Mouse (Mus musculus): Measurements from ENCODE around the gene Pfn3. TPM values are rescaled to one million over a fixed set of nuclear protein-coding genes. Genes with fewer than 3 reads are reported as not detected.

The Pfn3 gene
- total and polyA plus RNA-seq, 3 experiments: not detected

GRCm38 (mm10) chr13:55371007-55371681 lies 43.9 kb downstream of the Pfn3 start:
- Histone ChIP-seq H3K4me3 (replicated peaks in 1 of 3; ENCODE audit: low read depth in 2 of 3, low read length in 2 of 3, poor library complexity in 1 of 3) (no peak overlapping the region), H3K9ac (ENCODE audit: insufficient read depth, low read depth) (no peak overlapping the region), H3K36me3 (replicated peaks in 1 of 2; ENCODE audit: control insufficient read depth in 1 of 2, insufficient read depth in 1 of 2, low read length in 1 of 2) (peaks cover 0 to 5% of the 10 kb centered on the region in 2 experiments), H3K9me3 (replicated peaks; ENCODE audit: low read length) (no peaks in the 10 kb centered on the region), H3K4me2 (ENCODE audit: insufficient read depth, low read depth, poor library complexity, severe bottlenecking) (no peak overlapping the region), H3K27me3 (replicated peaks) (no peaks in the 10 kb centered on the region), H3K4me1 (ENCODE audit: control insufficient read depth in 1 of 2, insufficient read depth in 2 of 2) (peaks cover 22 to 61% of the 10 kb centered on the region in 2 experiments), H3K27ac (ENCODE audit: insufficient read depth, low read depth) (no peak overlapping the region), H3K79me2 (replicated peaks; ENCODE audit: control insufficient read depth, extremely low read depth, insufficient read depth, poor library complexity, severe bottlenecking) (no peaks in the 10 kb centered on the region)
- in situ Hi-C loops (cut with MboI; ENCODE audit: low pct_ligation_motif_present, low pct_unique_long_range_greater_than_20kb, low sequenced_read_pairs): no loop called here
- no peak for DNase-seq (ENCODE audit: extremely low read depth)
- dilution Hi-C loops (cut with MboI; ENCODE audit: extremely low pct_ligation_motif_present, extremely low pct_unique_long_range_greater_than_20kb, low sequenced_read_pairs): no loop called here
- TF ChIP-seq EP300 (IDR thresholded peaks at IDR 0.05; ENCODE audit: low read length): no peak
- no peak for TF ChIP-seq SIN3A (IDR thresholded peaks at IDR 0.05; ENCODE audit: low read length)
- no peak for TF ChIP-seq JUND (conservative IDR thresholded peaks at IDR 0.05; ENCODE audit: low read depth, low read length)
- TF ChIP-seq TBP (conservative IDR thresholded peaks at IDR 0.05; ENCODE audit: low read depth, low read length): no peak

DNA sequence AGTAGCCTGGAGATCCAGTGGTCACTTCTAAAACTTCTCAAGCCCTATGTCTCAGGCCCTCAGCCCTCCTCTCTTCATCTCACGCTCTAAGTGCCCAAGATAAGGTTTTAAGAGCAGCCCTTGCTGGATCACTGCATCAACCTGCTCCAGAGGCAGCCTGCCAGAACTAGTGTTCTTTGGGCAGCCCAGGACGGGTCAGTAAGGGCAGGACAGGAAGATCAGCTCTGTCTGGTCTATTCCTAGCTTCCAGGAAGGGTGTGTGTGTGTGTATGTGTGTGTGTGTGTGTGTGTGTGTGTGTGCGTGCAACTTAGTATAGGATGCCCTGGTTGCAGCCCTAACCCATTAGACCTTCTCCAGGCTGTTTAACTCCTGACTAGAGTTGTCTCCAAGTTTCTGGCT lies 44.8 kb downstream of the Pfn3 start:
- Histone ChIP-seq H3K4me1 (ENCODE audit: control insufficient read depth in 1 of 2, insufficient read depth in 2 of 2) (peaks cover 22 to 61% of the 10 kb centered on the region in 2 experiments), H3K9me3 (replicated peaks; ENCODE audit: low read length) (no peaks in the 10 kb centered on the region), H3K36me3 (replicated peaks in 1 of 2; ENCODE audit: control insufficient read depth in 1 of 2, insufficient read depth in 1 of 2, low read length in 1 of 2) (peaks cover 0 to 3% of the 10 kb centered on the region in 2 experiments), H3K4me3 (replicated peaks in 1 of 3; ENCODE audit: low read depth in 2 of 3, low read length in 2 of 3, poor library complexity in 1 of 3) (peak overlapping the region; percentile 55 to 65 (median 62)), H3K4me2 (ENCODE audit: insufficient read depth, low read depth, poor library complexity, severe bottlenecking) (peak overlapping the region; percentile 48), H3K27ac (ENCODE audit: insufficient read depth, low read depth) (no peak overlapping the region), H3K27me3 (replicated peaks) (no peaks in the 10 kb centered on the region), H3K79me2 (replicated peaks; ENCODE audit: control insufficient read depth, extremely low read depth, insufficient read depth, poor library complexity, severe bottlenecking) (no peaks in the 10 kb centered on the region), H3K9ac (ENCODE audit: insufficient read depth, low read depth) (peak overlapping the region; percentile 37)
- no peak for DNase-seq (ENCODE audit: extremely low read depth)
- dilution Hi-C loops (cut with MboI; ENCODE audit: extremely low pct_ligation_motif_present, extremely low pct_unique_long_range_greater_than_20kb, low sequenced_read_pairs) (no loop called here), in situ Hi-C loops (cut with MboI; ENCODE audit: low pct_ligation_motif_present, low pct_unique_long_range_greater_than_20kb, low sequenced_read_pairs) (no loop called here)
- TF ChIP-seq POLR2A (IDR thresholded peaks at IDR 0.05; ENCODE audit: low read depth, low read length) (no peak), USF2 (conservative IDR thresholded peaks at IDR 0.05; ENCODE audit: low read depth, low read length) (no peak)

GRCm38 (mm10) chr13:55369531-55370114 lies 45.4 kb downstream of the Pfn3 start, which contains the start of gene Rgs14:
TSS of gene Rgs14 (plus strand) at chr13:55369732.
- Histone ChIP-seq H3K9me3 (replicated peaks; ENCODE audit: low read length) (no peaks in the 10 kb centered on the region), H3K27ac (ENCODE audit: insufficient read depth, low read depth) (peak within 1 kb of the TSS; percentile 29; the same call in 1 of the 2 replicates), H3K4me3 (replicated peaks in 1 of 3; ENCODE audit: low read depth in 2 of 3, low read length in 2 of 3, poor library complexity in 1 of 3) (peak within 1 kb of the TSS; percentile 55 to 65 (median 62)), H3K4me2 (ENCODE audit: insufficient read depth, low read depth, poor library complexity, severe bottlenecking) (peak within 1 kb of the TSS; percentile 53), H3K36me3 (replicated peaks in 1 of 2; ENCODE audit: control insufficient read depth in 1 of 2, insufficient read depth in 1 of 2, low read length in 1 of 2) (peaks cover 0 to 3% of the 10 kb centered on the region in 2 experiments), H3K27me3 (replicated peaks) (no peaks in the 10 kb centered on the region), H3K79me2 (replicated peaks; ENCODE audit: control insufficient read depth, extremely low read depth, insufficient read depth, poor library complexity, severe bottlenecking) (no peaks in the 10 kb centered on the region), H3K9ac (ENCODE audit: insufficient read depth, low read depth) (peak within 1 kb of the TSS; percentile 37), H3K4me1 (ENCODE audit: control insufficient read depth in 1 of 2, insufficient read depth in 2 of 2) (peaks cover 22 to 61% of the 10 kb centered on the region in 2 experiments)
- dilution Hi-C loops (cut with MboI; ENCODE audit: extremely low pct_ligation_motif_present, extremely low pct_unique_long_range_greater_than_20kb, low sequenced_read_pairs) (no loop called here), in situ Hi-C loops (cut with MboI; ENCODE audit: low pct_ligation_motif_present, low pct_unique_long_range_greater_than_20kb, low sequenced_read_pairs) (no loop called here)
- DNase-seq (ENCODE audit: extremely low read depth): peak; percentile 85
- no peak for TF ChIP-seq JUN (IDR thresholded peaks at IDR 0.05; ENCODE audit: insufficient read depth, low read depth, low read length)
- 0 out of 2 replicates have a peak, but pooled peaks have one; percentile 22 for TF ChIP-seq ETS1 (conservative IDR thresholded peaks at IDR 0.05; ENCODE audit: low read depth, low read length)
- peak; percentile 86 for TF ChIP-seq MXI1 (IDR thresholded peaks at IDR 0.05; ENCODE audit: low read depth, low read length)
- no peak for TF ChIP-seq CTCF (conservative IDR thresholded peaks at IDR 0.05 in 1 of 2, IDR thresholded peaks at IDR 0.05 in 1 of 2; ENCODE audit: low read depth in 2 of 2, low read length in 2 of 2)
- no peak for TF ChIP-seq CHD1 (IDR thresholded peaks at IDR 0.05; ENCODE audit: low read depth, low read length)
- peak; percentile 59 for TF ChIP-seq BHLHE40 (IDR thresholded peaks at IDR 0.05; ENCODE audit: low read depth, low read length)
- TF ChIP-seq POLR2A (IDR thresholded peaks at IDR 0.05; ENCODE audit: low read depth, low read length): peak; percentile 71
- TF ChIP-seq PAX5 (IDR thresholded peaks at IDR 0.05; ENCODE audit: low read length): no peak
- TF ChIP-seq ZKSCAN1 (IDR thresholded peaks at IDR 0.05; ENCODE audit: borderline replicate concordance, low read depth, low read length): no peak
- TF ChIP-seq MAX (IDR thresholded peaks at IDR 0.05; ENCODE audit: low read length): peak; percentile 72; the same call in 1 of the 2 replicates
- TF ChIP-seq CHD2 (IDR thresholded peaks at IDR 0.05; ENCODE audit: low read length): peak; percentile 62; the same call in 1 of the 2 replicates
- no peak for TF ChIP-seq USF2 (conservative IDR thresholded peaks at IDR 0.05; ENCODE audit: low read depth, low read length)
- no peak for TF ChIP-seq NRF1 (IDR thresholded peaks at IDR 0.05; ENCODE audit: low read depth, low read length)
- TF ChIP-seq UBTF (IDR thresholded peaks at IDR 0.05; ENCODE audit: low read depth, low read length): no peak
- no peak for TF ChIP-seq POLR2AphosphoS2 (IDR thresholded peaks at IDR 0.05; ENCODE audit: low read depth, low read length)
- 0 out of 2 replicates have a peak, but pooled peaks have one; percentile 46 for TF ChIP-seq MAZ (IDR thresholded peaks at IDR 0.05; ENCODE audit: low read depth, low read length)
- TF ChIP-seq EP300 (IDR thresholded peaks at IDR 0.05; ENCODE audit: low read length): peak; percentile 68
- TF ChIP-seq HCFC1 (IDR thresholded peaks at IDR 0.05; ENCODE audit: low read depth, low read length): peak; percentile 62
- TF ChIP-seq USF1 (IDR thresholded peaks at IDR 0.05; ENCODE audit: low read depth, low read length): no peak
- 0 out of 2 replicates have a peak, but pooled peaks have one; percentile 53 for TF ChIP-seq TBP (conservative IDR thresholded peaks at IDR 0.05; ENCODE audit: low read depth, low read length)
- TF ChIP-seq RCOR1 (conservative IDR thresholded peaks at IDR 0.05; ENCODE audit: low read depth, low read length): no peak
- no peak for TF ChIP-seq MAFK (IDR thresholded peaks at IDR 0.05; ENCODE audit: insufficient replicate concordance, low read length)

Data from CH12.LX (cell line).